Mouse (Mus musculus): ENCODE results near the gene Serpinf1.
"Not testable (repeated sequence)": the region's sequence is repeated elsewhere in the genome, so short reads cannot be mapped to it uniquely, and the experiment has no call there.

Serpinf1 gene

GRCm38 (mm10) chr11:75421375-75422012, 1.0 kb downstream of the Serpinf1 start:
- no peak for DNase-seq

- DNase-seq = no peak
Observed at GRCm38 (mm10) chr11:75420810-75421374, 1.6 kb downstream of the Serpinf1 start.

GRCm38 (mm10) chr11:75420037-75420436, 2.5 kb downstream of the Serpinf1 start:
- DNase-seq = no peak

GRCm38 (mm10) chr11:75415994-75416393, 6.5 kb downstream of the Serpinf1 start:
- DNase-seq = peak; percentile 32 to 39

GRCm38 (mm10) chr11:75415096-75415495, 7.4 kb downstream of the Serpinf1 start:
- peak in 1 of 2 experiments; percentile 42 for DNase-seq

GRCm38 (mm10) chr11:75410591-75410990, 11.9 kb downstream of the Serpinf1 start:
- DNase-seq = no peak

GRCm38 (mm10) chr11:75409679-75410575, 12.6 kb downstream of the Serpinf1 start:
- DNase-seq = peak; percentile 56 to 59

- DNase-seq = peak; percentile 81
Observed at GRCm38 (mm10) chr11:75406865-75407264, 15.6 kb downstream of the Serpinf1 start.

- no peak for DNase-seq
Observed at GRCm38 (mm10) chr11:75406104-75406503, 16.4 kb downstream of the Serpinf1 start.

GRCm38 (mm10) chr11:75404801-75405200, 17.7 kb downstream of the Serpinf1 start:
- DNase-seq = no peak

GRCm38 (mm10) chr11:75403301-75404052, 19.0 kb downstream of the Serpinf1 start:
- DNase-seq = no peak

- DNase-seq = peak; percentile 38 to 39
Observed at GRCm38 (mm10) chr11:75402271-75402690, 20.2 kb downstream of the Serpinf1 start.

- DNase-seq = no peak
Observed at GRCm38 (mm10) chr11:75400099-75400498, 22.4 kb downstream of the Serpinf1 start.

- DNase-seq = no peak
Observed at GRCm38 (mm10) chr11:75399411-75399841, 23.1 kb downstream of the Serpinf1 start.

GRCm38 (mm10) chr11:75397452-75397851, 25.0 kb downstream of the Serpinf1 start:
- DNase-seq = no peak

GRCm38 (mm10) chr11:75395611-75396010, 26.9 kb downstream of the Serpinf1 start:
- DNase-seq = peak in 1 of 2 experiments; percentile 13

GRCm38 (mm10) chr11:75383529-75383928, 39.0 kb downstream of the Serpinf1 start:
- DNase-seq = not testable (repeated sequence)

- DNase-seq = not testable (repeated sequence)
Observed at GRCm38 (mm10) chr11:75378786-75379185, 43.7 kb downstream of the Serpinf1 start.

- DNase-seq = no peak
Observed at GRCm38 (mm10) chr11:75377125-75377524, 45.4 kb downstream of the Serpinf1 start.
